Mouse (Mus musculus) frontal cortex, postnatal 14 days (tissue): ENCODE results near the gene Aldh1a3.

Experiments used
- DNase-seq, 2 experiments: peaks; one replicate each; pipeline ENCODE4 v3.0.0; 2022; ENCODE audit warnings: low spot score in 2 of 2

Gene Aldh1a3

GRCm38 (mm10) chr7:66369934-66370445, 57.3 kb downstream of the Aldh1a3 start:
- no peak for DNase-seq

GRCm38 (mm10) chr7:66369071-66369933, 58.0 kb downstream of the Aldh1a3 start:
- DNase-seq: no peak

- no peak for DNase-seq
These were observed 61.4 kb downstream of the Aldh1a3 start, which contains the start of gene Gm10974 for GRCm38 (mm10) chr7:66365904-66366303. Gm10974 (plus strand) TSS chr7:66365905.

GRCm38 (mm10) chr7:66365411-66365810, 61.9 kb downstream of the Aldh1a3 start:
- no peak for DNase-seq

GRCm38 (mm10) chr7:66364491-66364890, 62.8 kb downstream of the Aldh1a3 start:
- DNase-seq: no peak

- no peak for DNase-seq
These were observed 68.3 kb downstream of the Aldh1a3 start for GRCm38 (mm10) chr7:66359044-66359443.

GRCm38 (mm10) chr7:66358461-66358860, 68.9 kb downstream of the Aldh1a3 start:
- DNase-seq: no peak

- DNase-seq: no peak
These were observed 71.4 kb downstream of the Aldh1a3 start for GRCm38 (mm10) chr7:66355791-66356522.

GRCm38 (mm10) chr7:66354911-66355310, 72.4 kb downstream of the Aldh1a3 start:
- DNase-seq: no peak

- no peak for DNase-seq
These were observed 76.2 kb downstream of the Aldh1a3 start for GRCm38 (mm10) chr7:66351074-66351473.

- no peak for DNase-seq
These were observed 77.6 kb downstream of the Aldh1a3 start for GRCm38 (mm10) chr7:66349670-66350069.

GRCm38 (mm10) chr7:66348588-66348987, 78.7 kb downstream of the Aldh1a3 start:
- DNase-seq: no peak

- DNase-seq: no peak
These were observed 80.2 kb downstream of the Aldh1a3 start for GRCm38 (mm10) chr7:66346959-66347663.

- no peak for DNase-seq
These were observed 84.0 kb downstream of the Aldh1a3 start for GRCm38 (mm10) chr7:66343307-66343706.

- DNase-seq: no peak
These were observed 84.5 kb downstream of the Aldh1a3 start for GRCm38 (mm10) chr7:66342831-66343230.

- peak in 1 of 2 experiments; percentile 39 for DNase-seq
These were observed 85.0 kb downstream of the Aldh1a3 start for GRCm38 (mm10) chr7:66342323-66342722.
